Mouse (Mus musculus): Measurements from ENCODE around the gene Trim61. TPM values are rescaled to one million over a fixed set of nuclear protein-coding genes. Genes with fewer than 3 reads are reported as not detected.

Trim61 gene
- polyA plus RNA-seq (2016; fragmentation: Nextera tagmentation; extraction: Ambion mirVana) = 0.28 TPM in 1 of 2 replicates, not detected in the other

GRCm38 (mm10) chr8:65018423-65018822 lies at the start of gene Trim61, which contains the start of gene Trim60:
Gene Trim61, minus strand, starts transcription at chr8:65018523.
Gene Trim60, minus strand, starts transcription at chr8:65018584.
- DNase-seq (ENCODE audit: low spot score) = no peak
- 88% methylated on average over 8 of the region's 8 CpGs for whole genome bisulfite sequencing
- H3K4me3 ChIP-seq = no peak within 1 kb of the TSS
- H3K27ac ChIP-seq (replicated peaks) = no peak within 1 kb of the TSS
- no peaks in the 10 kb centered on the region for H3K36me3 ChIP-seq (replicated peaks)
- no peaks in the 10 kb centered on the region for H3K9me3 ChIP-seq
- H3K4me1 ChIP-seq = no peaks in the 10 kb centered on the region
- no peaks in the 10 kb centered on the region for H3K27me3 ChIP-seq (replicated peaks; ENCODE audit: low read depth, poor library complexity, severe bottlenecking)

DNA sequence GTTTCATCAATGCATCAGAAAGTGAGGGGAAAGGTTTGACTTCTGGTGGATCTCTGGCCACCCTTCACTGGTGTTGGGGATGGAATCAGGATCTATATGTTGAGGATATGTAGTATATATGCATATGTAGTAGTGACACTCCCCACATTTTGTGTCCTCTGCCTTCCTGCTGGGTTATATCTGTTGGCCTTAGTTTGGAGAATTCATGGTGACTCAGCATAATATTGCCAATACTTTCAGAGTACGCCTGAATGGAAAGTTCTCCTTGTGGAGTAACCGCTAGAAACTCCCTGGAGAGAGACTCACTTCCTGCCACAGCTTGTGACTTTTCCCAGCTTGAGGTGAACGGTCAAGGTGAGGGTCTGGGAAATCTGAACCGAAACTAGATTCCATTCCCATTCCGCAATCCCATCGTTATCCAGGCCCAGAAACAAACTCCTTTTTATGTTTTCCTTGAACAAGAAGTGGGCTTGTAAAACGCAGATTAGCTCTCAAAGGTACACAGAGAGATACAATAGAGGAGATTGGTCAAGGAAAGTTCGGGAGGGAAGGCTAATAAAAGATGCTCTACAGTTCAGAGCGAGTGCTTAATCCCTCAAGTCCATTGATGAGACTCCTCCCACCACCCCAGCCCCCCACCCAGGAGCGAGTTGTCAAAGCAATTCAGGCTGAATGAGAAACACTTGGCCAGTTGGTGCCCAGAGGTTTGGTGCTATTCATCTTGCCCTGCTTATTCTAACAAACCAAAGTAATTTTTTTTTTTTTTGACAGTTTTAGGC lies 49.6 kb upstream of the Trim61 start:
- DNase-seq (ENCODE audit: low spot score) = no peak
- H3K36me3 ChIP-seq (replicated peaks) = no peaks in the 10 kb centered on the region
- WGBS = 41% methylated on average over 10 of the region's 10 CpGs
- H3K27ac ChIP-seq (replicated peaks) = no peak overlapping the region
- no peaks in the 10 kb centered on the region for H3K27me3 ChIP-seq (replicated peaks; ENCODE audit: low read depth, poor library complexity, severe bottlenecking)
- no peaks in the 10 kb centered on the region for H3K9me3 ChIP-seq
- H3K4me1 ChIP-seq = no peaks in the 10 kb centered on the region
- H3K4me3 ChIP-seq = no peak overlapping the region

DNA sequence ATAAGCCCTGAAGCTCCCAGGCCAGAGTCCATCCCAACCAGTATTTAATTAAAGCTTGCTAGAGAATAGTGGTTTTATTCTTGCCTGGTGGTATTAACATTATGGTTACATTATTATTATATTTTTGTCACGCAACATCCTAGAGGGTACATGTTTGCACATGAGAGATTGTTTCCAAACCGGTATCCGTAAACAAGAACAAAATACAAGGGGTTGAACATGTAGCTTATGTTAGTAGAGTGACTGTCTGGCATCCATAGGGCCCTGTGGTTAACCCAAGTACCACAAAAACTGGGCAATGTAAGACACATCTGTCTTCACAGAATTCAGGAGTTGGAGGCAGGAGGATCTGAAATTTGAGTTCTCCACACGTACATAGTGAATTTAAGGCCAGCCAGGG lies 48.7 kb upstream of the Trim61 start:
- H3K36me3 ChIP-seq (replicated peaks) = no peaks in the 10 kb centered on the region
- H3K4me3 ChIP-seq = no peak overlapping the region
- 91% methylated on average over 4 of the region's 4 CpGs for WGBS
- H3K4me1 ChIP-seq = no peaks in the 10 kb centered on the region
- H3K9me3 ChIP-seq = no peaks in the 10 kb centered on the region
- no peak overlapping the region for H3K27ac ChIP-seq (replicated peaks)
- H3K27me3 ChIP-seq (replicated peaks; ENCODE audit: low read depth, poor library complexity, severe bottlenecking) = no peaks in the 10 kb centered on the region
- no peak for DNase-seq (ENCODE audit: low spot score)

DNA sequence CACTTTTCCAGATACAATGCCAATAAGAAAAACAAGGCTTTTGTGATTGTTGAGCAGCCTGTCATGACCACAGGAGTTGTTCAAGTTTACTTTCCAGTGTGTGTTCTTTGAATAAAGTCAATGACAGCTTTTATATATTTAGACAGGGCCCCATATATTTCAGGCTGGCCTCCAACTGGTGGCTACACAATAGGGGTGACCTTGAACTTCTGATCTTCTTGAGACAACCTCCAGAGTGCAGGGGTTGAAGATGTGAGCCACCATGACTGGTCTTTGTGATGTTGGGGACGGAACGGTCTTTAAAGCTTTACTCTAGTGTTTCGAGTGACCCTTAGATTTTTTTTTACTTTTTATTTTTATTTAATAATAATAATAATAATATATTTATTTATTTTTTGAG lies 47.3 kb upstream of the Trim61 start:
- WGBS = 94% methylated on average over 3 of the region's 3 CpGs
- no peaks in the 10 kb centered on the region for H3K36me3 ChIP-seq (replicated peaks)
- H3K4me1 ChIP-seq = no peaks in the 10 kb centered on the region
- H3K27me3 ChIP-seq (replicated peaks; ENCODE audit: low read depth, poor library complexity, severe bottlenecking) = no peaks in the 10 kb centered on the region
- H3K4me3 ChIP-seq = no peak overlapping the region
- no peak overlapping the region for H3K27ac ChIP-seq (replicated peaks)
- DNase-seq (ENCODE audit: low spot score) = no peak
- H3K9me3 ChIP-seq = no peaks in the 10 kb centered on the region

DNA sequence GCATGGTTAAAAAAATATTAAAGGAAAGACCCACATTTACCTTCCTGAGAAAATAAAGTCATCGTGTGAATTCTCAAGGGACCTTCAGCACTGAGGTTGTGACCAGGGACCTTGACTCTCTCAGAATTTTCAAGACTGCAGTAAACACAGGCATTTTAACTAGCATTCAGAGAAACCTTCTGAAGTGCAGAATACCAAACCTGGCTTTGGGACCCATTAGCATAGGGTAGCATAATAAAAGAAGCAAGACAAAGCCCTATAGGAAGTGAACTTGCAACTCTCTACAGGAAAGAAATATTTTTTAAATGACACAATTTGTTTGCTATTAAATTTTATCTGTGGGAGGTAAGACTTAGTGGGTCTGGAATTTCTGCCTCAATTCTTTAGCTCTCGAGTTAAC lies 45.7 kb upstream of the Trim61 start:
- WGBS = 63% methylated on average over 2 of the region's 2 CpGs

DNA sequence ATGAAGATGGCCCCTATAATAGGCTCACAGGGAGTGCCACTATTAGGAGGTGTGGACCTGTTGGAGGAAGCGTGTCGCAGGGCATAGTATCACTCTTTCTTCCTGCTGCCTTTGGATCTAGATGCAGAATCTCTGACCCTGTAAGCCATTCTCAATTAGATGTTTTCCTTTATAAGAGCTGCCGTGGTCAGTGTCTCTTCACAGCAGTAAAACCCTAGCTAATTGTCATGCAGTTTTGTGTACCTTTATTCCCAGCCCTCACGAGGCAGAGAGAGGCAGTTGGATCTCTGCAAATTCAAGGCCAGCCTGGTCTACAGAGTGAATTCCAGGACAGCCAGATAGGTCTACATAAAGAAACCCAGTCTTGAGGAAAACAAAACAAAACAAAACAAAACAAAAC lies 43.9 kb upstream of the Trim61 start:
- WGBS = 76% methylated on average over 4 of the region's 4 CpGs
- no peak for DNase-seq (ENCODE audit: low spot score)
- no peaks in the 10 kb centered on the region for H3K9me3 ChIP-seq
- H3K4me1 ChIP-seq = no peaks in the 10 kb centered on the region
- H3K27ac ChIP-seq (replicated peaks) = no peak overlapping the region
- no peaks in the 10 kb centered on the region for H3K27me3 ChIP-seq (replicated peaks; ENCODE audit: low read depth, poor library complexity, severe bottlenecking)
- H3K4me3 ChIP-seq = no peak overlapping the region
- H3K36me3 ChIP-seq (replicated peaks) = no peaks in the 10 kb centered on the region

More for the DNA sequence above, 45.7 kb upstream of the Trim61 start:
- H3K4me1 ChIP-seq = no peaks in the 10 kb centered on the region
- no peaks in the 10 kb centered on the region for H3K27me3 ChIP-seq (replicated peaks; ENCODE audit: low read depth, poor library complexity, severe bottlenecking)
- no peaks in the 10 kb centered on the region for H3K36me3 ChIP-seq (replicated peaks)
- H3K4me3 ChIP-seq = no peak overlapping the region
- no peak for DNase-seq (ENCODE audit: low spot score)
- no peak overlapping the region for H3K27ac ChIP-seq (replicated peaks)
- H3K9me3 ChIP-seq = no peaks in the 10 kb centered on the region

DNA sequence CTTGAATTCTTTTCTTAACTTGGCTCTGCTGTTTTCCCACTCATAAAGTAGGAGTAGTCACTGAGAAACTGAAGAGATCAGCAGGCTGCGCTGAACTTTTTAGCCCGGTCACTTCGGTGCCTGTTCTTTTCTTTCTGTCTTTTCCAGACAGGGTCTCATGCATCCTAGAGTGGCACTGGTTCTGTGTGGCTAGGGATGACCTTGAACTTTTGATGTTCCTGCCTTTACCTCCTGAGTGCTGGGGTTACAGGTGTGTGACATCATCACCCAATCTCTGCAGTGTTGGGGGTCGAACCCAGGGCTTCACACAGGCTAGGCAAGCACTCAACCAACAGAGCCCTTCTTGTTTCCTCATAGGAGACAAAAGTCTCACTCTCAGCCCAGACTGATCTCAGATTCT lies 38.4 kb upstream of the Trim61 start:
- H3K27me3 ChIP-seq (replicated peaks; ENCODE audit: low read depth, poor library complexity, severe bottlenecking) = no peaks in the 10 kb centered on the region
- no peak overlapping the region for H3K27ac ChIP-seq (replicated peaks)
- 0 out of 2 replicates have a peak, but pooled peaks cover 6% of the 10 kb centered on the region for H3K4me1 ChIP-seq
- 91% methylated on average over 4 of the region's 4 CpGs for WGBS
- no peak for DNase-seq (ENCODE audit: low spot score)
- no peak overlapping the region for H3K4me3 ChIP-seq
- no peaks in the 10 kb centered on the region for H3K9me3 ChIP-seq
- H3K36me3 ChIP-seq (replicated peaks) = no peaks in the 10 kb centered on the region

DNA sequence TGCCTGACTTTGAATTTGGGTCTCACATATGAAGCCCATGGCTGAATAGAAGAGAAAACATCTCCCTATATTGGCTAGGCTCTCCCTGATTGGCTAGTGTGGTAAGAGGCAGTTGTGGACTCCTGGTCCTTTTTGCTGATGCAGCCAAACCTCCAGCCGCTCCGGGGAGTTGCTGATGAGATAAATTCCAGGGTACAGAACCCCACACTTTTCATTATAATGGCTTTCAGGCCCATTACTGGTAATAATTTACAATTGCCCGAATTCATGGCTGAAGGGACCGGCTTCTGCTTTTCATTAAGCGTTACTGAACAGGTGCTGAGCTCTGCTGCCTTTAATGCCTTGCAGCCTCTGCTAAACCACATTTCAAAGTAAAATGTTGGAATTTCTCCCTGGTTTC lies 35.6 kb upstream of the Trim61 start:
- 0 out of 2 replicates have a peak, but pooled peaks cover 6% of the 10 kb centered on the region for H3K4me1 ChIP-seq
- no peaks in the 10 kb centered on the region for H3K36me3 ChIP-seq (replicated peaks)
- no peak overlapping the region for H3K27ac ChIP-seq (replicated peaks)
- WGBS = 46% methylated on average over 5 of the region's 5 CpGs
- no peak overlapping the region for H3K4me3 ChIP-seq
- H3K9me3 ChIP-seq = no peaks in the 10 kb centered on the region
- peak; percentile 49 for DNase-seq (ENCODE audit: low spot score)
- no peaks in the 10 kb centered on the region for H3K27me3 ChIP-seq (replicated peaks; ENCODE audit: low read depth, poor library complexity, severe bottlenecking)

DNA sequence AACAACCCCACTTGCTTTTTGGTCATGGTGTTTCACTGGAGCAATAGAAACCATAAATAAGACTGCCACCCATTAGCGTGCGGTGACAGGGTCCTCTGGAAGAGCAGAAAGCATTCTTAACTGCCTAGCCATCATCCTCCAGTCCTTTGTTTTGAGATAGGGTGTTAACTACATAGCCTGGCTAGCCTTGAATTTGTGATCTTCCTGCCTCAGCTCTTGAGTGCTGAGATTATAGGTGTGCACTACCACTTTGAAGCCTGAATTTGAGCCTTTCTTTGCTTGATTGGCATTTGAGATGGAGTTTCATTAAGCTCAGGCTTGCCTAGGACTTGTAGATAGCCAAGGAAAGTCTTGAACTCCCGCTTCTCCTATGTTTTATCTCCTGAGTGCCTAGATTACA lies 35.2 kb upstream of the Trim61 start:
- H3K4me3 ChIP-seq = no peak overlapping the region
- 0 out of 2 replicates have a peak, but pooled peaks cover 6% of the 10 kb centered on the region for H3K4me1 ChIP-seq
- H3K27me3 ChIP-seq (replicated peaks; ENCODE audit: low read depth, poor library complexity, severe bottlenecking) = no peaks in the 10 kb centered on the region
- no peak for DNase-seq (ENCODE audit: low spot score)
- no peak overlapping the region for H3K27ac ChIP-seq (replicated peaks)
- WGBS = 89% methylated on average over 3 of the region's 3 CpGs
- H3K36me3 ChIP-seq (replicated peaks) = no peaks in the 10 kb centered on the region
- H3K9me3 ChIP-seq = no peaks in the 10 kb centered on the region

DNA sequence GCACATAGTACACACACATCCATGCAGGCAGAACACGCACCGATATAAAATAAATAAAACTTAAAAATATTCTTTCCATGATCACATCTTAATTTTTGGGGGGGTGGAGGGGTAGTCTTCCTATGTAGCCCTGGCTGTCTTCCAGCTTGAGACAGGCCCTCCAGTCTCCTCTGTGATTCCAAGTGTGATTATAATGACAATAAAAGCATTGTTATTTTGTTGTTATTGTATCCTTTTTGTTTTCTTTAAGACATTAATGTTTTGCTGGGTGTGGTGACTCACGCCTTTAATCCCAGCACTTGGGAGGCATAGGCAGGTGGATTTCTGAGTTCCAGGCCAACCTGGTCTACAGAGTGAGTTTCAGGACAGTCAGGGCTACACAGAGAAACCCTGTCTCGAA lies 29.5 kb upstream of the Trim61 start:
- 92% methylated on average over 4 of the region's 4 CpGs for WGBS
- H3K27me3 ChIP-seq (replicated peaks; ENCODE audit: low read depth, poor library complexity, severe bottlenecking) = no peaks in the 10 kb centered on the region
- 0 out of 2 replicates have a peak, but pooled peaks cover 6% of the 10 kb centered on the region for H3K4me1 ChIP-seq
- H3K27ac ChIP-seq (replicated peaks) = no peak overlapping the region
- H3K4me3 ChIP-seq = no peak overlapping the region
- DNase-seq (ENCODE audit: low spot score) = no peak
- no peaks in the 10 kb centered on the region for H3K36me3 ChIP-seq (replicated peaks)
- no peaks in the 10 kb centered on the region for H3K9me3 ChIP-seq

- 0 out of 2 replicates have a peak, but pooled peaks cover 6% of the 10 kb centered on the region for H3K4me1 ChIP-seq
- DNase-seq (ENCODE audit: low spot score) = no peak
- WGBS = 94% methylated on average over 4 of the region's 4 CpGs
- no peak overlapping the region for H3K4me3 ChIP-seq
- no peaks in the 10 kb centered on the region for H3K27me3 ChIP-seq (replicated peaks; ENCODE audit: low read depth, poor library complexity, severe bottlenecking)
- no peaks in the 10 kb centered on the region for H3K9me3 ChIP-seq
- H3K36me3 ChIP-seq (replicated peaks) = no peaks in the 10 kb centered on the region
- no peak overlapping the region for H3K27ac ChIP-seq (replicated peaks)
These were observed 28.9 kb upstream of the Trim61 start for GRCm38 (mm10) chr8:65047193-65047592.

GRCm38 (mm10) chr8:65046565-65046964 lies 28.2 kb upstream of the Trim61 start:
- peak overlapping the region; percentile 19; the same call in 1 of the 2 replicates for H3K27ac ChIP-seq (replicated peaks)
- H3K36me3 ChIP-seq (replicated peaks) = no peaks in the 10 kb centered on the region
- no peak for DNase-seq (ENCODE audit: low spot score)
- H3K27me3 ChIP-seq (replicated peaks; ENCODE audit: low read depth, poor library complexity, severe bottlenecking) = no peaks in the 10 kb centered on the region
- 0 out of 2 replicates have a peak, but pooled peaks cover 6% of the 10 kb centered on the region for H3K4me1 ChIP-seq
- 49% methylated on average over 5 of the region's 5 CpGs for WGBS
- no peaks in the 10 kb centered on the region for H3K9me3 ChIP-seq
- no peak overlapping the region for H3K4me3 ChIP-seq

DNA sequence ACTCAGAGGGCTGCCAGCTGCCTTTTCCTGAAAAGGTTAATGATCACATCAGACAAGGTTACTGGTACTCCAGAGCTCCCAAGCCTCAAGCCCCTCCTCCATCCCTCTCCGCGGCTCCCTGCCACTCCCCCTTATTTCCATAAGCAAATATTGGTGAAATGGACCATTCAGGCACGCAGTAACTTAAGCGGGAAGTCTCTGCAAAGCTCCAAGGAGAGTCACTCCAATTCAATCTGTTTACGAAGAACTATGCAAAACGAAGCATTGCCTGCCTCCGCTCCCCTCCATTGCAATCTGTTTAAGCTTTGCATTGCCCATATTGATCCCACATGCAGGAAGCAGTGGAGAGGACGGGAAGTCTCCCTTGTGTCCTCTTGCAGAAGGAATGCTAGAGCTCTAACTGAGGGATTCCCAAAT lies 18.8 kb upstream of the Trim61 start, which contains the start of gene Apela:
Gene Apela, minus strand, starts transcription at position 220 of the 417 bp plus-strand sequence.
- Histone ChIP-seq H3K27ac (replicated peaks) (peak within 1 kb of the TSS; percentile 40), H3K9me3 (no peaks in the 10 kb centered on the region), H3K27me3 (replicated peaks; ENCODE audit: low read depth, poor library complexity, severe bottlenecking) (no peaks in the 10 kb centered on the region), H3K4me3 (peak within 1 kb of the TSS; percentile 51), H3K36me3 (replicated peaks) (no peaks in the 10 kb centered on the region), H3K4me1 (peaks cover 39% of the 10 kb centered on the region)
- under 1% methylated on average over 8 of the region's 8 CpGs for WGBS
- peak; percentile 78 for DNase-seq (ENCODE audit: low spot score)

Measured in embryonic facial prominence, embryonic 10.5 days (tissue).